Mouse (Mus musculus) midbrain, embryonic 15.5 days (tissue): ENCODE measurements around the gene Dhx37. TPM values are rescaled to one million over a fixed set of nuclear protein-coding genes. Genes with fewer than 3 reads are reported as not detected.
"Not testable (repeated sequence)": the region's sequence is repeated elsewhere in the genome, so short reads cannot be mapped to it uniquely, and the experiment has no call there.

ENCODE experiments used
- ATAC-seq: fragments of 200-750 bp; cut with Nextera tagmentation; replicated peaks from 2 replicates; pipeline ENCODE4 v1.8.0; 2017; ENCODE audit warnings: moderate TSS enrichment
- H3K27ac ChIP-seq: fragments of 300-500 bp; sonication (generic); 2 replicates; pipeline ENCODE4 v1.5.1; 2015; ENCODE audit warnings: mild to moderate bottlenecking, inconsistent platforms
- H3K27me3 ChIP-seq: fragments of 300-500 bp; sonication (generic); replicated peaks from 2 replicates; pipeline ENCODE4 v1.6.1; 2015; ENCODE audit warnings: inconsistent platforms
- H3K36me3 ChIP-seq: fragments of 300-500 bp; sonication (generic); replicated peaks from 2 replicates; pipeline ENCODE4 v1.6.1; 2015; ENCODE audit warnings: inconsistent platforms
- H3K4me1 ChIP-seq: fragments of 300-500 bp; sonication (generic); 2 replicates; pipeline ENCODE4 v1.6.1; 2015; ENCODE audit warnings: inconsistent platforms
- H3K4me2 ChIP-seq: fragments of 300-500 bp; sonication (generic); 2 replicates; pipeline ENCODE4 v1.6.1; 2015; ENCODE audit warnings: inconsistent platforms, mild to moderate bottlenecking, moderate library complexity
- H3K4me3 ChIP-seq: fragments of 300-500 bp; sonication (generic); 2 replicates; pipeline ENCODE4 v1.5.1; 2015; ENCODE audit warnings: mild to moderate bottlenecking, inconsistent platforms
- H3K9ac ChIP-seq: fragments of 300-500 bp; sonication (generic); 2 replicates; pipeline ENCODE4 v1.6.1; 2015; ENCODE audit warnings: mild to moderate bottlenecking, inconsistent platforms
- H3K9me3 ChIP-seq: fragments of 300-500 bp; sonication (generic); 2 replicates; pipeline ENCODE4 v1.6.1; 2016; ENCODE audit warnings: inconsistent platforms
- WGBS: fragments of 180-500 bp; shearing (Covaris S2); methylation state at CpG from one replicate; pipeline ENCODE4 v1.1.7; 2015; ENCODE audit warnings: mixed read lengths; 5-methylcytosine and 5-hydroxymethylcytosine counted together
- polyA plus RNA-seq: library from polyadenylated mRNA; unstranded; fragments of >200 nt; fragmentation: Nextera tagmentation; extraction: Ambion mirVana; gene quantifications from 2 replicates; pipeline ENCODE4 v1.2.1, GENCODE M21; 2015

Gene Dhx37
- polyA plus RNA-seq, 1 experiment from 2014 or later: 14.8 TPM

- peaks cover 18% of the 10 kb centered on the region for H3K4me1 ChIP-seq
- H3K27ac ChIP-seq: no peak overlapping the region
- no peak overlapping the region for H3K4me2 ChIP-seq
- H3K4me3 ChIP-seq: no peak overlapping the region
- H3K27me3 ChIP-seq: no peaks in the 10 kb centered on the region
- no peak for ATAC-seq
- no peak overlapping the region for H3K9ac ChIP-seq
- no peaks in the 10 kb centered on the region for H3K9me3 ChIP-seq
- WGBS: 83% methylated on average over 4 of the region's 4 CpGs
- no peaks in the 10 kb centered on the region for H3K36me3 ChIP-seq
Observed at GRCm38 (mm10) chr5:125444554-125444953, 10.6 kb upstream of the Dhx37 start.

- no peak for ATAC-seq
- Histone ChIP-seq H3K9me3 (no peaks in the 10 kb centered on the region), H3K27ac (no peak overlapping the region), H3K36me3 (no peaks in the 10 kb centered on the region), H3K4me3 (no peak overlapping the region), H3K4me1 (peaks cover 18% of the 10 kb centered on the region), H3K27me3 (no peaks in the 10 kb centered on the region), H3K4me2 (no peak overlapping the region), H3K9ac (no peak overlapping the region)
- 91% methylated on average over 3 of the region's 3 CpGs for WGBS
Observed at GRCm38 (mm10) chr5:125443915-125444314, 10.0 kb upstream of the Dhx37 start.

GRCm38 (mm10) chr5:125443335-125443734, 9.4 kb upstream of the Dhx37 start:
- no peaks in the 10 kb centered on the region for H3K36me3 ChIP-seq
- no peaks in the 10 kb centered on the region for H3K9me3 ChIP-seq
- 90% methylated on average over 5 of the region's 5 CpGs for WGBS
- H3K9ac ChIP-seq: no peak overlapping the region
- peaks cover 18% of the 10 kb centered on the region for H3K4me1 ChIP-seq
- no peak overlapping the region for H3K27ac ChIP-seq
- H3K4me2 ChIP-seq: no peak overlapping the region
- no peak for ATAC-seq
- no peaks in the 10 kb centered on the region for H3K27me3 ChIP-seq
- H3K4me3 ChIP-seq: no peak overlapping the region

GRCm38 (mm10) chr5:125442136-125442995, 8.4 kb upstream of the Dhx37 start:
- 25% methylated on average over 27 of the region's 27 CpGs for WGBS
- peak; percentile 32 for ATAC-seq
- no peaks in the 10 kb centered on the region for H3K27me3 ChIP-seq
- peak overlapping the region; percentile 80 for H3K27ac ChIP-seq
- no peaks in the 10 kb centered on the region for H3K9me3 ChIP-seq
- H3K36me3 ChIP-seq: no peaks in the 10 kb centered on the region
- peak overlapping the region; percentile 76 for H3K4me2 ChIP-seq
- peak overlapping the region; percentile 88 for H3K4me3 ChIP-seq
- peaks cover 18% of the 10 kb centered on the region for H3K4me1 ChIP-seq
- peak overlapping the region; percentile 86 for H3K9ac ChIP-seq

GRCm38 (mm10) chr5:125441234-125442114, 7.6 kb upstream of the Dhx37 start, which contains the start of gene Bri3bp:
TSS of gene Bri3bp (plus strand) at chr5:125441568.
- Histone ChIP-seq H3K27me3 (no peaks in the 10 kb centered on the region), H3K36me3 (no peaks in the 10 kb centered on the region), H3K9me3 (no peaks in the 10 kb centered on the region), H3K9ac (peak within 1 kb of the TSS; percentile 86), H3K27ac (peak within 1 kb of the TSS; percentile 80), H3K4me3 (peak within 1 kb of the TSS; percentile 88), H3K4me1 (peaks cover 18% of the 10 kb centered on the region), H3K4me2 (peak within 1 kb of the TSS; percentile 76)
- WGBS: 1% methylated on average over 80 of the region's 97 CpGs
- ATAC-seq: peak; percentile 85

- WGBS: 4% methylated on average over 7 of the region's 7 CpGs
- Histone ChIP-seq H3K27ac (peak overlapping the region; percentile 80), H3K27me3 (no peaks in the 10 kb centered on the region), H3K9ac (peak overlapping the region; percentile 86), H3K4me1 (peaks cover 14% of the 10 kb centered on the region), H3K4me3 (peak overlapping the region; percentile 88), H3K36me3 (no peaks in the 10 kb centered on the region), H3K4me2 (peak overlapping the region; percentile 76), H3K9me3 (no peaks in the 10 kb centered on the region)
- no peak for ATAC-seq
Observed at GRCm38 (mm10) chr5:125440583-125441233, 6.8 kb upstream of the Dhx37 start.

- WGBS: 60% methylated on average over 15 of the region's 15 CpGs
- ATAC-seq: not testable (repeated sequence)
- H3K36me3 ChIP-seq: peaks cover 19% of the 10 kb centered on the region
Observed at GRCm38 (mm10) chr5:125434347-125434746, 426 bp upstream of the Dhx37 start.

GRCm38 (mm10) chr5:125432324-125432723, 1.6 kb downstream of the Dhx37 start:
- not testable (repeated sequence) for H3K27me3 ChIP-seq, H3K27ac ChIP-seq, H3K4me3 ChIP-seq, H3K9me3 ChIP-seq, ATAC-seq, H3K9ac ChIP-seq
- Histone ChIP-seq H3K4me2 (peak overlapping the region; percentile 87; the same call in 1 of the 2 replicates), H3K36me3 (peaks cover 37% of the 10 kb centered on the region), H3K4me1 (peaks cover 12% of the 10 kb centered on the region)
- 95% methylated on average over 2 of the region's 2 CpGs for WGBS

More at GRCm38 (mm10) chr5:125434347-125434746, 426 bp upstream of the Dhx37 start:
- H3K27ac ChIP-seq, H3K27me3 ChIP-seq, H3K9ac ChIP-seq, H3K9me3 ChIP-seq: not testable (repeated sequence)
- H3K4me2 ChIP-seq: peak overlapping the region; percentile 87
- peaks cover 12% of the 10 kb centered on the region for H3K4me1 ChIP-seq
- H3K4me3 ChIP-seq: peak overlapping the region; percentile 84

GRCm38 (mm10) chr5:125426343-125426742, 7.6 kb downstream of the Dhx37 start:
- H3K27me3 ChIP-seq: no peaks in the 10 kb centered on the region
- no peak overlapping the region for H3K27ac ChIP-seq
- no peak overlapping the region for H3K4me2 ChIP-seq
- ATAC-seq: no peak
- 90% methylated on average over 10 of the region's 10 CpGs for WGBS
- peaks cover 90% of the 10 kb centered on the region for H3K36me3 ChIP-seq
- no peaks in the 10 kb centered on the region for H3K4me1 ChIP-seq
- no peak overlapping the region for H3K9ac ChIP-seq
- H3K4me3 ChIP-seq: no peak overlapping the region
- no peaks in the 10 kb centered on the region for H3K9me3 ChIP-seq

GRCm38 (mm10) chr5:125425698-125426276, 8.1 kb downstream of the Dhx37 start:
- no peak overlapping the region for H3K4me2 ChIP-seq
- ATAC-seq: no peak
- H3K9me3 ChIP-seq: no peaks in the 10 kb centered on the region
- H3K4me1 ChIP-seq: no peaks in the 10 kb centered on the region
- H3K9ac ChIP-seq: no peak overlapping the region
- no peak overlapping the region for H3K27ac ChIP-seq
- H3K4me3 ChIP-seq: no peak overlapping the region
- peaks cover 85% of the 10 kb centered on the region for H3K36me3 ChIP-seq
- 95% methylated on average over 10 of the region's 10 CpGs for WGBS
- H3K27me3 ChIP-seq: no peaks in the 10 kb centered on the region

- no peak overlapping the region for H3K27ac ChIP-seq
Observed at GRCm38 (mm10) chr5:125419124-125419523, 14.8 kb downstream of the Dhx37 start.

More at GRCm38 (mm10) chr5:125419124-125419523, 14.8 kb downstream of the Dhx37 start:
- Histone ChIP-seq H3K4me3 (no peak overlapping the region), H3K27me3 (no peaks in the 10 kb centered on the region), H3K4me1 (no peaks in the 10 kb centered on the region), H3K4me2 (no peak overlapping the region), H3K36me3 (peaks cover 79% of the 10 kb centered on the region), H3K9me3 (no peaks in the 10 kb centered on the region), H3K9ac (no peak overlapping the region)
- 88% methylated on average over 11 of the region's 11 CpGs for WGBS
- ATAC-seq: no peak
